Mouse (Mus musculus) frontal cortex, postnatal 36 days (tissue): ENCODE data around the gene Hmgn1.
"Not testable (repeated sequence)": the region's sequence is repeated elsewhere in the genome, so short reads cannot be mapped to it uniquely, and the experiment has no call there.

Experiments used
- DNase-seq, 2 experiments: peaks; one replicate each; pipeline ENCODE4 v3.0.0; 2022; ENCODE audit warnings: low spot score in 2 of 2

The Hmgn1 gene

DNA sequence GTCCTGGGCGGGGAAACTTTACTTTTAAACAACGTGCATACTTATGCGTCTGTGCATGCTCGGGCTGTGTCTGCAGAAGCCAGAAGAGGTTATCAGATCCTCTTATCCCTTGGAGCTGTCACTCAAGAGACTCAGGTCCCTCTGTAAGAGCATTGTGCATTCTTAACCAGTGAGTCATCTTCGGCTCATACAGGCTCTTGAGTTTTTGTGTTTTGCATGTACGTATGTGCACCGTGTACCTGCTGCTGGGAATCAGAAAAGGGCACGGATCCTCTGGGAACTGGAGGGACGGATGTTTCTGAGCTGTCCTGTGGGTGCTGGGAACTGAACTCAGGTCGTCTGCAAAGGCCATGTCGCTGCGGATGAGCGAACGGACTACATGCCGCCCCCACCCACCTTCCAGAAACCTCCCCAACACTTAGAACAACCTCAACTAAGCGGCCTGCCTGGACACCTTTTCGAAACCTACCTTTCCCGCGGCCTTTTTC, 801 bp downstream of the Hmgn1 start:
- no peak for DNase-seq

DNA sequence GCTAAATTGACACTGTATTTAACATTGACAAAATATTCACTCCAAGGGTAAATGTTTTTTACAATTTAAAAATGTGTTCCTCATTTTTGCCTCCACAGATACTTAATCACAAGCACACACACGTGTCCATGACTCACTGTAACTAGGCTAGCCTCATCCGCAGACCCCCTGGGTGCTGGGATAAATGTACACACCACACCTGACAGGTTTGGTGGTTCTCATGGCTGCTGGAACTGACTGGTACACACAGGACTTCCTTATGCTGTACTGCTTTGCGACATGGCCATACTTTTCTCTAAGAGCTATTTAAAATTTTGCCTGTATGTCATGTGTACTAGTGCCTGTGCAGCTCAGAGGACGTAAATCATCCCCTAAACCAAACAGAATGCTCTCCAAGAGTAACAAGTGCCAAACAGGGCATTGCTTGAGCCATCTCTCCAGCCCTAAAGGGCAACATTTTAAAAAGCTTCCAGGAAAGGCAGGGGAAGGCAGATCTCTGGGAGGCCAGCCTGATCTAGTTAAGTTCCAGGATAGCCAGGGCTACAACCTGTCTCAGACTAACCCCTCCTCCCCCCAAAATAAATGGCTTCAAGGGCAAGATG, 7.4 kb downstream of the Hmgn1 start:
- no peak for DNase-seq

DNA sequence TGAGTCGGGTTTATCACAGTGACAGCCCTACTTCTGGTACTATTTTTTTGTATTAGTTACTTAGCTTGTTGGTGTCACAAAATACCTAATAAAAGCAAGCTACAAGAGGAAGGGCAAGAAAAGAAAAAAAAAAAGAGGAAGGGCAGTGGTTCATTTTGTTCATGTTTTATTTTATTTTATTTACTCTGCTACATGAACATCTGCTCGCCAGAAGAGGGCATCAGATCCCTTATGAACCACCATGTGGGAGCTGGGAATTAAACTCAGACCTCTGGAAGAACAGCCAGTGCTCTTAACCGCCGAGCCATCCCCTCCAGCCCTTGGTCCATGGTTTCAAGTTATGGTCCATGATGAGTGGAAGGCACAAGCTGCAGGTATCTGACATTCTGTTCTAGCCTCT, 12.8 kb downstream of the Hmgn1 start:
- no peak for DNase-seq

DNA sequence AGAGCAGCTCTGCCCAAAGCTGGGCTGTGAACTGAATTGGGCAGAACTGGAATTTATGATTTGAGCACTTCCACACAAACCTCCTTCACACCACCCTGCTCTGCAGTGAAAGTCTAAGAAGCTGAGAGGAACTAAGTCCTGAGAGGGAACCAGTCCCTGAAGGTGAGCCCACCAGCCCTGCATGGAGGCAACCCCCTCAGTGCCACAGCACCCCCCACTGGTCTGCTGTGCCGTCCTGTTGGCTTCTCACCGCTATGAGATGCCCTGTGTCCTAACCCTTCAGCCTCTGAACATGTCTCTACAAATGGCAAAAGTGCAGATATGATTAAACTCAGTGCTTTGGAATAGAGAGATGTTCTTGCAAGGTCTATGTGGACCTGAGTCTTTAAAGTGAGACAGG, 14.8 kb downstream of the Hmgn1 start:
- DNase-seq, result no peak

DNA sequence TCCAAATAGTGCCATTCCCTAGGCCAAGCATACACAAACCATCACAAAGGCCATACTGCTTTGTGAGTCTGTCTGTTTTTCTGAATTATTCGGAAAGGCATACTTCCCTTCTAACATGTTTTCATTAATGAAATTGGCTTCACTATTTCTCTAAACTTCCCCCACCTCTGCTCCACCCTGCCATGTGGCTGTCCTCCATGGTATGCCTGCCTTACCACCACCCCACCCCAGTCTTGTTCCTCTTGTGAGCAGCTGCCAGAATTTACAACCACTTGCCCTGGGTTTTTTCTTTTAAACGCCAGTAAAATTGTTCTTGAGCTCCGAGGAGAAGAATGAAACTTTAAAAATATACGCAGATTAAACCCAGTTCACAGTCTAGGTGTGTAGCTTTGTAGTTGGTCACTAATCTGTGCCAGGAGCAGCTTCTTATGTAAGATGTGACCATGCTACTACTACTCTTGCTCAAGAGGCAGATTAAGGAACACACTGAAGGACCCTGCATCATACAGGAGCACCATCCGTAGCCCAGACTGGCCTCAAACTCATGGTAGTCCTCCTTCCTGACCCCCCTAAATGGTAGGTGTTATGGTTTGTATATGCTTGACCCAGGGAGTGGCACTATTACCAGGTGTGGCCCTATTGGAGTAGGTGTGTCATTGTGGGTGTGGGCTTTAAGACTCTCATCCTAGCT, 16.7 kb downstream of the Hmgn1 start:
- DNase-seq, result no peak

DNA sequence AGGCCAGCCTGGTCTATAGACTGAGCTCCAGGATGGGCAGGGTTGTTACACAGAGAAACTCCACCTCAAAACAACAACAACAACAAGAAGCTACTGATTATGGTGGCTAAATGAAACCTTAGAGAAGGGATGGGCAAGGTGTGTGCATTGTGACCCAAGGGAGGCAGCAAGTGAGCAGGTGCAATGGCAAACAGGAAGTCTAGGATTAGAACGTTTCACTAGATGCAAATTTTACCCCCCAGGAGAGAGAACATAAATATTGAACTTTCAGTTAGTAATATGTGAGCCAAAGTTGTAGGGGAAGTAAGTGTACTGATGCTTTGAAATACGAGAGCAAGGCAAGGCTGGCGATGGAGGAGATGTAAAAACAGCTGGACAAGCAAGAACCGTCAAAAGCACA, 17.9 kb downstream of the Hmgn1 start:
- DNase-seq, result no peak

DNA sequence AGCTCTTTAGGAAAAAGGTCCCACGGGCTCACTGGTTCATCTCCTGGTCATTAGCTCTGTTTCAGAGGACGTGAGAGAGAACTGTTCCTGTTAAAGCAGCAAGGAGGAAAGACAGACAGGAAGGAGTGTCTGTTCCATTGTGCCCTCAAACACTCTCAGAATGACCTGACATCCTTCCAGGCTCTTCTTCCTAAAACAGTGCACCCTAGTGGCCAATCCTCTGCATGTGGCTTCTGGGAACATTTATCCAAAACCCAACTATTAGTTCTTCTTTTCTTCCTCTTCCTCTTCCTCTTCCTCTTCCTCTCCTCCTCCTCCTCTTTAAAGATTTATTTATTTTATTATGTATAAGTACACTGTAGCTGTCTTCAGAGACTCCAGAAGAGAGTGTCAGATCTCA, 24.5 kb downstream of the Hmgn1 start:
- DNase-seq, result no peak

DNA sequence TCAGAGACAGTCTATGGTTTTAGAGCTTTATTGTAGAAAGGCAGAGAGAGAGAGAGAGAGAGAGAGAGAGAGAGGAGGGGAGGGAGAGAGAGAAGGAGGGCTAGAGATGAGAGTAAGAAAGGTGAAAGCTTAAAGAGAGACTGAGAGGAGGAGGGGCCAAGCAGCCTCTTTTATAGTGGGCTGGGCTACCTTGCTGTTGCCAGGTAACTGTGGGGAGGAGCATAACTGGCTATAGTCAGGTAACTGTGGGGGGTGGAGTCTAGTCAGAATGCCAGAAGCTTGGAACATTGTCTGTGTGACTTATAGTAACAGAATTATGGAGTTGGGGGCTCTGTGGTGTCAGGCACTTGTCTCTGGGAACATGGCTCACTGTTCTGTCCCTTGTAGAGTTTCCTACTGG, 29.7 kb downstream of the Hmgn1 start:
- not testable (repeated sequence) for DNase-seq

DNA sequence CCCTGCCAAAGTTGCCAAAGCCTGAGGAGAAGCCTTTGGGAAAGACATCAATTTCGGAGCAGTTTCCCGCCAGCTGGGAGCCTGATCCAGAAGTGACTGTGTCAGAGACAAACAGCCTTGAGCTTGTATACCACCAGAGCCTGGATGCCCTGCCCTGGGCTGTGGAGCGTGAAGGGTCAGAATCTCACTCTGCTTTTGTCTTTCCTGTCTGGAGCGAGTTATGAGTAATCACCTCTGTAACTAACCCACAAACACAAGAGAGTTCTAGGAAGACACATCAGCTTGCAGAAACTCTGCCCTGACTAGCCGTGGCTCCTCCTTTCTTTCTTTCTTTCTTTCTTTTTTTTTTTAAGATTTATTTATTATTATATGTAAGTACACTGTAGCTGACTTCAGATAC, 31.6 kb downstream of the Hmgn1 start:
- DNase-seq, result no peak

DNA sequence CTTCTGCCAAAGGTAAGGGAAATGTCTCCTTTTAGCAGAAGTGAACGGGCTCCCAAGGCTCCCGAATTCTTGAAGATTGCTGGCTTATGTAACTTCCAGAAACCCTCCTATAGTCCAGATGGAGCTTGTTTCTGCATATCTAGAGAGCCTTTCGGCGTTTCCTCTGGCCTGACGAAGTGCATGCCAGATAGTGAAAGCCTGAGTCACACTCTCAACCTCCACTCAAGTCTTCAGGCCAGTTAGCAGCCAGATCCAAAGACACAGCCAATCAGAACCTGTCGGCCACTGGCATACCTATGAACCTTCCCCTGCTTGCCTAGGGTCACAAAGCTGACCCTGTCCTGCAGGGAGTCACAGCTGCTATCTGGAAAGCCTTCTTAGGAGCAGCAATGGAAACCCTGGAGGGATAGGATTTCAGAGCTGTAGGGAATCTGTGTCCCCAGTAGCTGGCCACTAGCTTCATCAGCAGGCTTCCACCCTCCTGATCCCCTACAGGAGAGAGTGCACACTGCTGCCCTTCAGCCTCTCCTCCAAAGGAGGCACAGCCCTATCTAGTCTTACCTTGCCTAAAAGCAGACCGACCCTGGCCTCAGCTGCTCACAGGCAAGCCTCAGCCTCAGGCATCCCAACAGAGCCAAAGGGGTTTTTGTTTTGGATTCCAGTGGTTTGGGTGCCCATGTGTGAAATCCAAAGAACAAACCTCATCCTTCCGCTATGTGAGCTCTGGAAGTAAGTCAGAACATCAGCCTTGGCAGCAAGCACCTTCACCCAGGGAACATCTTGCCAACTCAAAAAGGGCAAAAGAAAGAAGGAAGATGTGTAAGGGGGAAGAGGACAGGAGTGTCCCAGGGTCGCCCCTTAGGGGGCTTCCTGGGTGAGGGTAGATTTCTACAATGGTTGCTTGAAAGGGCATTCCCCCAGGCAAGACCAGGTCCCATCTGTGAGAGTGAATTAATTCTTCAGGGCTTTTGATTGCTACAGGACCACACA, 35.7 kb downstream of the Hmgn1 start:
- DNase-seq, result peak in 1 of 2 experiments; percentile 42

DNA sequence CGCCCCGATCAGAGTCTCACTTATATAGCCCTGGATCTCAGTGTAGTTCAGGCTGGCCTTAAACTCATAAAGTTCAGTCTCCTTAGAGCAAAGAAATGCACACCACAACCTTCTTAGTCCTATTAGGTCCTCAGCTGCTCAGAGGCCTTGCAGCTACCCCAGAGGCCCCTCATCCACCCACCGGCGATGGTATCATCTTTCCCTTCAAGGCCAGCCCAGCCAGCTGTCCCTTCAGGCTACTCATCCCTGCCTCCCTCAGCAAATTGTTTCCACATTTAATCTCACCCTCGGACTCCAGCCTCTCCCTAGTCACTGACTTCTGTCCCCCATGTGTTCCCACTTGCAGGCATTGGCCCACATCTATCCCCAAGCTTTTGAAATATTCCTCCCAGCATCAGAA, 39.4 kb downstream of the Hmgn1 start:
- no peak for DNase-seq

DNA sequence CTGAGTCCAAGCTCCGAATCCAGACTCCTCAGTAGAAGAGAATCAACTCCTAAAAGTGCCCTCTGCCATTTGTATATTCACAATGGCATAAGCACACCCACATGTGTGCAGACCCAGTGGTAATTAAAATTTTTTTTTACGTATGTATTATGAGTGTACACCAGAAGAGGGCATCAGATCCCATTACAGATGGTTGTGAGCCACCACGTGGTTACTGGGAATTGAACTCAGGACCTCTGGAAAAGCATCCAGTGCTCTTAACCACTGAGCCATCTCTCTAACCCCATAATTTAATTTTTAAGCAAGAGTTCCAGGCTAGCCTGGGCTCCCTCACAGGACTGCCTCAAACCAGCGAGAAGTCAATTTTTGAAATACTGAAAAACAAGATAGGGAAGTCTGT, 40.1 kb downstream of the Hmgn1 start:
- DNase-seq, result no peak

DNA sequence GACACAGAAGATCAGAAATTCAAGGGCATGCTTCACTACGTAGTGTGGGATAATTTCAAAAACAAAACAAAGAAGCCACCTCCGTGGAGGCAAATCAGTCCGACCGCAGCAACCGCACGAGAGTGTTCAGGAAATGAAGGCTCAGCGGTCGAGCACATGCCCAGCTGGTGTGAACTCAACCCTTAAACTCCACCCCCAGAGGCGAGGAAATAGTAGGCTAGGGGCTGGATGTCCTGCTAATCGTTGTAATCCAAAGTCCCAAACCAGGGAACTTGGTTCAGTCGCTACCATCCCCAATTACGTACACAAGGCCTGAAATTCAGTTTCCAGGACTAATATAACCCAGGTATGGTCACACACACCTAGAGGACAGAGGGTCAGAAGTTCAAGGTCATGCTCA, 40.5 kb downstream of the Hmgn1 start:
- DNase-seq, result no peak

DNA sequence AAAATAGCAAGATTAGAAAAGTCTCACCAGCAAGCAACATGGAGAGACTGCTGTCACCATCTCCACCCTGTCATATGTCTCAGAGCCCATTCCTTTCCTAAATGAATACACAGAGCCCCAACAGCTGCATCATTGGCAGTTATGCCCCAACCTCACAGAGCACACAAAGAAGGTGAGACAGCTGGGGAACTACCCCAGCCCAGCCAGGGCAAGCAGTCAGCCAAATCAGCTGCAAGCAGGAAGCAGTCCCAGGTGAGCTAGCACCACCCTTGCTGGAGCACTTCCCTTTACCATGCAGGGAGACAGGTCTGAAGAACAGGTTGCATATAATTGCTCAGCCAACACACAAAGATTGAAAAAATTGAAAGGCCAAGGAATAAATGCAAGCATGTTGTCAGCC, 41.9 kb downstream of the Hmgn1 start:
- no peak for DNase-seq

DNA sequence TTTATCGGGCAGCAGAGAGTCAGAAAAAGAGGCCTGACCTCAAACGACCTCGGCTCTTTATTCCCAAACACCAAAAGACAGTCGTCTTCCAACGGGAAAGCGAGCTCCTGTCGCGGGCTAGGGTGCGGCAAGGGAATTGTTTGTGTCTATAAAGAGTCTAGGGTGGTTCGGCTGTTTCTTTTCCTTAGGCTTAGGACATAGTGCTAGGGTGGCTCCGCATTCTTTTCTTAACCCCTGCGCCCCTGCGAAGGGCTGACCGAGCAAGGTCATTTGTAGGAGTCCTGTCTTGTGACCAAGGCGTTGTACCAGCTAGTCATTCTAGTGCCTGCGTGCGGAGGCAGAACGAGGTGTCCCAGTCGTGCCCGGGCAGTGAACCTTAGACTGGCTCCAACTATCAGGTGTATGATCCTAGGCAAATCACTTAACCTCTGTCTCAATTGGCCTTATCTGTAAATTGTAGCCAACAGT, 44.3 kb downstream of the Hmgn1 start:
- no peak for DNase-seq

DNA sequence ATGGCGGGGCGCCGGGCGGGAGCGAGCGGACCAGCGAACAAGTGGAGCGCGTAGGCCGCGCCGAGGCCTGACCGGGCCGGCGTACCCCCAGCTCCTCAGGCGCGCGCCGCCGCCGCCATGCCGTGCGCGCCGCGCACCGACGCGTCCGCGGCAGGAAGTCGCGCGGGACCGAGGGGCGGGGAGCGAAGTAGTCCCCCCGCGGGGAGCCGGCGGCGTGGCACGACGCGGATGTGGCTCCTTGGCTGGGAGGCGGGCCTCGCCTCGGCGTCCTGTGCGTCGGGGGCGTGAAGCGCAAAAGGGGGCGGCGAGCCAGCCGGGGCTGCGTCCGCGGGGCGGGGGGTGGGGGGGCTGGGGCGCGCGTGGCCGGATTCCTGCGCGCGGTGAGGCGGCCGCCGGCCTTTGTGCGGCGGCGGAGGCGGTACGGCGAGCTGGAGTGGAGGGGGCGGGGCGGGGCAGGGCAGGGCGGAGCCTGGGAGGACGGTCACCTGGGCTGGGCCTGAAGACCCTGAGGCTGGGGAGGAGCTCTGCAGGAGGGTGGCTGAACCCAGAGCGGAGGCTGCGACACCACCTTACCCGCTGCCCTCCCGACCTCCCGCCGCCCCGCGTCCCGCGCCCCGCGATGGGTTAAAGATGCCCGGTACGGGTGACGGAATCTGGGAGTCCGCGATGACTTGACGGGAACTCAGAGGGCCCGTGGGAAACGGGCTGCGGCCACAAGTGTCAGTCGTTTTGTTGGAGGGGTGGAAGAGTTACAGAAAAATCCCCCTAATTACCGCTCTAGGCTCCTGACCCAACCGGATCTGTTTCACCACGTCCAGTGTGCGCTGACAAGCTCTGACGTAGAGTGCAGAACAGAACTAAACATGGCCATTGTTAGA, 45.0 kb downstream of the Hmgn1 start, which contains the start of gene Brwd1:
Gene Brwd1, minus strand, starts transcription at position 226 of the 878 bp plus-strand sequence.
- DNase-seq, result peak; percentile 87 to 90

DNA sequence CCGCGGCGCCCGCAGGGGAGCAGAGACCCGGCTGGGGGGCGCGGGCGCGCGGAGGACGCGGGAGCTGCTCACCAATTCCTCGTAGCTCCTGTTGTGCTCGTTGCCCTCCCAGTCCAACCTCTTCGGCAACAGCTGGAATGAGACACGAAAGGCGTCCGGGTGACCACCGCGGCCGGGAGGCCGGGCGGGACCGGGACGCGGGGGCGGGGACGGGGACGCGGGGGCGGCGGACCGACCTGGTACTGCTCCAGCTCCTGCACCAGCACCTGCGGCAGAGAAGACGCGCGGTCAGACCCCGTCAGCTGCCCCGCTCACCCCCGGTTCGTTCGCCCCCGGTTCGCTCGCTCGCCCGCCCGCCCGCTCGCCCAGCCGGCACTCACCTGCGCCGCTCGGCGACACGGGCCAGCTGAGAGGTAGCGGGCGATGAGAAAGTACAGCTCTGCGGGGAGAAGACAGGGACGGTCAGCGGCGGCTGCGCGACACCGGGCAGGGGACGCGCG, 45.7 kb downstream of the Hmgn1 start:
- no peak for DNase-seq

DNA sequence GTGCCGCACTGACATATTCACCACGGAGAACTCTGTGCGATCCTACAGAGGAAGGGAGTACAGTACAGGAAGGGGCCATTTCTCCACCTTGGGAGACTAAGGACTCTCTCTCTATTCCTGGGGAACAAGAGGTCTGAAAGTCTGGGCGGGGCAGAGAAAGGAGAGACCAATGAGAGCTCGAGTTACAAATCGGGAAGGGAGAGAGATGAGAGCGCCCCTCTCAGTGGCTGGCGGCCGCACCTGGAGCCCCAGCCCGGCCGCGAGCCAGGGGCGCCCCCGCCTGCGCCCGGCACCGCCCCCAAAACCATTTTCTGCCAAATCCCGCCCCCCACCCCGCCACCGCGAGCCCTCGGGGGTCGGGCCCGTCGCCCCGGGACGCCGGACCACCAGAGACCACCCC, 46.2 kb downstream of the Hmgn1 start:
- DNase-seq, result peak; percentile 91 to 95

DNA sequence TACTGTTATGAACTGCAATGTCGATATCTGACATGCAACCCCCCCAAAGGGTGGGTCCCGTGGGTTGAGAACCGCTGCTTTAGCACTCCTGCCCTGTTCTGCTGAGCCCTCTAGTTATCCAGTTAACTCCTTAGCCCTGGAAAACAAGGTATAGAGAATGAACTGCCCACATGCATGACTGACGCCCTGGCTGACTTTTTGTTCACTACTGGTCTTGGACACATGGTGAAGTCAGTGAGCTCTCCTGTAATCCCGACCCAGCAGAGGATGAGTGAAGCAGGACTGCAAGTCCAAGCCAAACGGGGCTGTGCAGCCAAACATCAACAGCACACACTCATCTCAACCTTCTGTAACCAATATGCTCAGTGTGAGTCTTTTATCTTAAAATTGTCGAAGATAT, 47.0 kb downstream of the Hmgn1 start:
- DNase-seq, result no peak
